Mouse (Mus musculus): ENCODE measurements around the gene Npepps. TPM values are rescaled to one million over a fixed set of nuclear protein-coding genes. Genes with fewer than 3 reads are reported as not detected.

Npepps gene
- 8.2 and 9.3 TPM in 2 replicates for polyA plus RNA-seq (2012; rRNA removed)

GRCm38 (mm10) chr11:97280216-97280861 is at the start of gene Npepps:
Npepps (minus strand) TSS chr11:97280638.

GRCm38 (mm10) chr11:97315504-97316503 is 35.4 kb upstream of the Npepps start, which contains the start of gene Mrpl45:
Mrpl45 (plus strand) TSS chr11:97315716.

GRCm38 (mm10) chr11:97187764-97188642 is 92.4 kb downstream of the Npepps start, which contains the start of gene Kpnb1:
Kpnb1 (minus strand) TSS chr11:97187881.

Other genes with a start within 250 kb of the Npepps start
- 0.24 and 0.27 TPM in 2 replicates for gene Lrrc46, start 239.2 kb downstream of the Npepps start, polyA plus RNA-seq (2012; rRNA removed)
- gene Mrpl10, start 239.1 kb downstream of the Npepps start, polyA plus RNA-seq (2012; rRNA removed): 25.7 and 31.4 TPM in 2 replicates
- gene Osbpl7, start 230.0 kb downstream of the Npepps start, polyA plus RNA-seq (2012; rRNA removed): 2.5 and 3.3 TPM in 2 replicates
- 0.02 and 0.03 TPM in 2 replicates for gene Tbx21, start 165.3 kb downstream of the Npepps start, polyA plus RNA-seq (2012; rRNA removed)
- 2.3 and 2.6 TPM in 2 replicates for gene Tbkbp1, start 129.1 kb downstream of the Npepps start, polyA plus RNA-seq (2012; rRNA removed)
- gene Kpnb1, start 92.8 kb downstream of the Npepps start, polyA plus RNA-seq (2012; rRNA removed): 69.9 and 71.9 TPM in 2 replicates
- gene Mrpl45, start 35.1 kb upstream of the Npepps start, polyA plus RNA-seq (2012; rRNA removed): 13.2 and 15.5 TPM in 2 replicates
- 0.01 TPM in 2 replicates for gene Gpr179, start 71.4 kb upstream of the Npepps start, polyA plus RNA-seq (2012; rRNA removed)
- 2.2 and 2.6 TPM in 2 replicates for gene Socs7, start 81.9 kb upstream of the Npepps start, polyA plus RNA-seq (2012; rRNA removed)
- 14.5 and 16.9 TPM in 2 replicates for gene Arhgap23, start 134.9 kb upstream of the Npepps start, polyA plus RNA-seq (2012; rRNA removed)
- not detected in 2 replicates for gene 4933428G20Rik, start 219.7 kb upstream of the Npepps start, polyA plus RNA-seq (2012; rRNA removed)